Mouse (Mus musculus): ENCODE data around the gene Zfp456. TPM values are rescaled to one million over a fixed set of nuclear protein-coding genes. Genes with fewer than 3 reads are reported as not detected.

The Zfp456 gene
- polyA plus RNA-seq (2014; fragmentation: Illumina TruSeq; extraction: RNeasy Lipid Tissue Mini Kit (QIAGEN cat#74804); ENCODE audit: low read depth, low replicate concordance), result 2.1 TPM

GRCm38 (mm10) chr13:67375050-67375911 lies at the start of gene Zfp456, which contains the start of gene Gm28041:
Gene Zfp456 (minus strand): TSS chr13:67375810.
Gene Gm28041 (minus strand): TSS chr13:67375733.

GRCm38 (mm10) chr13:67421207-67421857 lies 45.7 kb upstream of the Zfp456 start, which contains the start of gene Zfp459:
Gene Zfp459 (minus strand): TSS chr13:67421418.

GRCm38 (mm10) chr13:67399183-67399903 lies 23.7 kb upstream of the Zfp456 start, which contains the start of gene Zfp429:
Gene Zfp429 (minus strand): TSS chr13:67399819.

GRCm38 (mm10) chr13:67360131-67360744 lies 15.4 kb downstream of the Zfp456 start, which contains the start of the genes Gm28044 and Zfp953:
Gene Gm28044 (minus strand): TSS chr13:67360536.
Gene Zfp953 (minus strand): TSS chr13:67360605.

GRCm38 (mm10) chr13:67332019-67332724 lies 43.4 kb downstream of the Zfp456 start, which contains the start of gene Zfp595:
Gene Zfp595 (minus strand): TSS chr13:67332570.

Other genes starting within 250 kb of the Zfp456 start
- 7.2 TPM for gene Rsl1, start 202.6 kb downstream of the Zfp456 start, polyA plus RNA-seq (2014; fragmentation: Illumina TruSeq; extraction: RNeasy Lipid Tissue Mini Kit (QIAGEN cat#74804); ENCODE audit: low read depth, low replicate concordance)
- gene Zfp455, start 181.3 kb downstream of the Zfp456 start, polyA plus RNA-seq (2014; fragmentation: Illumina TruSeq; extraction: RNeasy Lipid Tissue Mini Kit (QIAGEN cat#74804); ENCODE audit: low read depth, low replicate concordance), result 4.1 TPM
- gene Zfp458, start 97.3 kb downstream of the Zfp456 start, polyA plus RNA-seq (2014; fragmentation: Illumina TruSeq; extraction: RNeasy Lipid Tissue Mini Kit (QIAGEN cat#74804); ENCODE audit: low read depth, low replicate concordance), result 2.8 TPM
- gene Zfp457, start 69.3 kb downstream of the Zfp456 start, polyA plus RNA-seq (2014; fragmentation: Illumina TruSeq; extraction: RNeasy Lipid Tissue Mini Kit (QIAGEN cat#74804); ENCODE audit: low read depth, low replicate concordance), result 0.69 TPM
- gene Zfp595, start 43.2 kb downstream of the Zfp456 start, polyA plus RNA-seq (2014; fragmentation: Illumina TruSeq; extraction: RNeasy Lipid Tissue Mini Kit (QIAGEN cat#74804); ENCODE audit: low read depth, low replicate concordance), result 12.4 TPM
- gene Gm28044, start 15.3 kb downstream of the Zfp456 start, polyA plus RNA-seq (2014; fragmentation: Illumina TruSeq; extraction: RNeasy Lipid Tissue Mini Kit (QIAGEN cat#74804); ENCODE audit: low read depth, low replicate concordance), result not detected
- 8.5 TPM for gene Zfp953, start 15.2 kb downstream of the Zfp456 start, polyA plus RNA-seq (2014; fragmentation: Illumina TruSeq; extraction: RNeasy Lipid Tissue Mini Kit (QIAGEN cat#74804); ENCODE audit: low read depth, low replicate concordance)
- not detected for gene Gm28041, start 77 bp downstream of the Zfp456 start, polyA plus RNA-seq (2014; fragmentation: Illumina TruSeq; extraction: RNeasy Lipid Tissue Mini Kit (QIAGEN cat#74804); ENCODE audit: low read depth, low replicate concordance)
- 6.3 TPM for gene Zfp429, start 24.0 kb upstream of the Zfp456 start, polyA plus RNA-seq (2014; fragmentation: Illumina TruSeq; extraction: RNeasy Lipid Tissue Mini Kit (QIAGEN cat#74804); ENCODE audit: low read depth, low replicate concordance)
- gene Zfp459, start 45.6 kb upstream of the Zfp456 start, polyA plus RNA-seq (2014; fragmentation: Illumina TruSeq; extraction: RNeasy Lipid Tissue Mini Kit (QIAGEN cat#74804); ENCODE audit: low read depth, low replicate concordance), result 0.21 TPM
- gene Zfp874a, start 75.8 kb upstream of the Zfp456 start, polyA plus RNA-seq (2014; fragmentation: Illumina TruSeq; extraction: RNeasy Lipid Tissue Mini Kit (QIAGEN cat#74804); ENCODE audit: low read depth, low replicate concordance), result 75.3 TPM
- gene Zfp874b, start 108.4 kb upstream of the Zfp456 start, polyA plus RNA-seq (2014; fragmentation: Illumina TruSeq; extraction: RNeasy Lipid Tissue Mini Kit (QIAGEN cat#74804); ENCODE audit: low read depth, low replicate concordance), result 22.3 TPM
- 14.5 TPM for gene Zfp58, start 124.7 kb upstream of the Zfp456 start, polyA plus RNA-seq (2014; fragmentation: Illumina TruSeq; extraction: RNeasy Lipid Tissue Mini Kit (QIAGEN cat#74804); ENCODE audit: low read depth, low replicate concordance)
- gene Gm26965, start 150.3 kb upstream of the Zfp456 start, polyA plus RNA-seq (2014; fragmentation: Illumina TruSeq; extraction: RNeasy Lipid Tissue Mini Kit (QIAGEN cat#74804); ENCODE audit: low read depth, low replicate concordance), result not detected
- 9.1 TPM for gene Zfp87, start 150.4 kb upstream of the Zfp456 start, polyA plus RNA-seq (2014; fragmentation: Illumina TruSeq; extraction: RNeasy Lipid Tissue Mini Kit (QIAGEN cat#74804); ENCODE audit: low read depth, low replicate concordance)
- gene Zfp748, start 178.0 kb upstream of the Zfp456 start, polyA plus RNA-seq (2014; fragmentation: Illumina TruSeq; extraction: RNeasy Lipid Tissue Mini Kit (QIAGEN cat#74804); ENCODE audit: low read depth, low replicate concordance), result 8.8 TPM
- 15.0 TPM for gene Zfp729b, start 233.9 kb upstream of the Zfp456 start, polyA plus RNA-seq (2014; fragmentation: Illumina TruSeq; extraction: RNeasy Lipid Tissue Mini Kit (QIAGEN cat#74804); ENCODE audit: low read depth, low replicate concordance)